ENCODE assay signal across 22 mouse cellular contexts in genomic region chr17:5196508-5196907, GRCm38 (mm10).
DNase-seq lines count a peak whose midpoint lies in the region; ATAC-seq and TF ChIP-seq lines count a peak whose summit lies in the region.
"Had no signal": no experiment of that assay in that cellular context is flagged by ENCODE, and none has a peak within 500 bp of the region (broad histone marks: within the 10 kb centered on the region; RNA-seq: fewer than 3 reads in every experiment).

No protein-coding gene starts in this region.

- peaks cover 95% of the 10 kb centered on the region for H3K79me2 ChIP-seq in macrophage (ENCODE audit: inconsistent target)

- no peak for TF ChIP-seq POLR2A in lung, adult 2 months (IDR thresholded peaks at IDR 0.05; ENCODE audit: borderline replicate concordance, extremely low read depth, low read depth, low read length)

- no peaks in the 10 kb centered on the region for H3K27me3 ChIP-seq in stomach, embryonic 16.5 days (ENCODE audit: control insufficient read depth, insufficient read depth, low read length)
- H3K27me3 ChIP-seq in stomach, postnatal 0 days (ENCODE audit: control insufficient read depth, insufficient read depth, low read length), result no peaks in the 10 kb centered on the region
- no peaks in the 10 kb centered on the region for H3K27me3 ChIP-seq in liver, embryonic 11.5 days (replicated peaks; ENCODE audit: control insufficient read depth, insufficient read depth, low read length)
- no peaks in the 10 kb centered on the region for H3K27me3 ChIP-seq in liver, embryonic 14.5 days (ENCODE audit: control insufficient read depth, insufficient read depth, low read length)
- no peaks in the 10 kb centered on the region for H3K27me3 ChIP-seq in intestine, embryonic 16.5 days (replicated peaks; ENCODE audit: control insufficient read depth, insufficient read depth, low read length)
- no peaks in the 10 kb centered on the region for H3K27me3 ChIP-seq in midbrain, embryonic 10.5 days (ENCODE audit: low read depth, poor library complexity, severe bottlenecking)
- H3K27me3 ChIP-seq: embryonic facial prominence, embryonic 12.5 days; embryonic facial prominence, embryonic 15.5 days; forebrain, embryonic 12.5 days; forebrain, embryonic 15.5 days; heart, embryonic 13.5 days; hindbrain, embryonic 15.5 days had no signal

- H3K9me3 ChIP-seq in stomach, embryonic 16.5 days (replicated peaks; ENCODE audit: control insufficient read depth, low read length), result no peaks in the 10 kb centered on the region
- H3K9me3 ChIP-seq in stomach, postnatal 0 days (ENCODE audit: control insufficient read depth, low read length), result no peaks in the 10 kb centered on the region
- H3K9me3 ChIP-seq in liver, embryonic 11.5 days (ENCODE audit: control insufficient read depth, low read length), result no peaks in the 10 kb centered on the region
- no peaks in the 10 kb centered on the region for H3K9me3 ChIP-seq in liver, embryonic 14.5 days (ENCODE audit: control insufficient read depth, low read length)
- H3K9me3 ChIP-seq in intestine, embryonic 16.5 days (ENCODE audit: control insufficient read depth, low read length), result no peaks in the 10 kb centered on the region
- H3K9me3 ChIP-seq in midbrain, embryonic 10.5 days (replicated peaks), result no peaks in the 10 kb centered on the region
- H3K9me3 ChIP-seq: embryonic facial prominence, embryonic 12.5 days; embryonic facial prominence, embryonic 15.5 days; forebrain, embryonic 12.5 days; forebrain, embryonic 15.5 days; heart, embryonic 13.5 days; hindbrain, embryonic 15.5 days had no signal

- peaks cover 24% of the 10 kb centered on the region for H3K4me1 ChIP-seq in stomach, embryonic 16.5 days (ENCODE audit: control insufficient read depth, insufficient read depth, low read length)
- H3K4me1 ChIP-seq in stomach, postnatal 0 days (replicated peaks; ENCODE audit: control insufficient read depth, insufficient read depth), result peaks cover 6% of the 10 kb centered on the region
- peaks cover 16% of the 10 kb centered on the region for H3K4me1 ChIP-seq in liver, embryonic 11.5 days (replicated peaks; ENCODE audit: control insufficient read depth, insufficient read depth, low read length)
- peaks cover 13 to 19% of the 10 kb centered on the region in 2 experiments for H3K4me1 ChIP-seq in liver, embryonic 14.5 days (replicated peaks; ENCODE audit: control insufficient read depth in 2 of 2, insufficient read depth in 2 of 2, low read length in 1 of 2)
- peaks cover 6% of the 10 kb centered on the region; the same call in 1 of the 2 replicates for H3K4me1 ChIP-seq in lung, adult 2 months (ENCODE audit: control insufficient read depth, insufficient read depth, low read length)
- peaks cover 23% of the 10 kb centered on the region for H3K4me1 ChIP-seq in intestine, embryonic 16.5 days (ENCODE audit: control insufficient read depth, insufficient read depth, low read length)
- 0 out of 2 replicates have a peak, but pooled peaks cover 9% of the 10 kb centered on the region for H3K4me1 ChIP-seq in midbrain, embryonic 10.5 days

- 65% methylated on average over 6 of the region's 6 CpGs for WGBS in stomach, embryonic 16.5 days
- 62% methylated on average over 6 of the region's 6 CpGs for WGBS in stomach, postnatal 0 days
- 59% methylated on average over 6 of the region's 6 CpGs for WGBS in liver, embryonic 11.5 days
- 21% methylated on average over 6 of the region's 6 CpGs for WGBS in liver, embryonic 14.5 days (ENCODE audit: insufficient replicate concordance)
- WGBS in macrophage (ENCODE audit: missing documents), result 17% methylated on average over 6 of the region's 6 CpGs
- 71% methylated on average over 6 of the region's 6 CpGs for WGBS in lung, adult 2 months
- WGBS in intestine, embryonic 16.5 days, result 77% methylated on average over 6 of the region's 6 CpGs
- 94% methylated on average over 6 of the region's 6 CpGs for WGBS in midbrain, embryonic 10.5 days

- no peak overlapping the region for H3K4me3 ChIP-seq in stomach, embryonic 16.5 days (replicated peaks; ENCODE audit: low read length)
- no peak overlapping the region for H3K4me3 ChIP-seq in stomach, postnatal 0 days (ENCODE audit: low read depth, low read length)
- H3K4me3 ChIP-seq in liver, embryonic 11.5 days (ENCODE audit: low read depth, low read length), result no peak overlapping the region
- H3K4me3 ChIP-seq in liver, embryonic 14.5 days (ENCODE audit: insufficient read depth in 1 of 2, low read depth in 2 of 2, low read length in 2 of 2), result no peak overlapping the region
- H3K4me3 ChIP-seq in macrophage (ENCODE audit: inconsistent target), result peak overlapping the region; percentile 48
- no peak overlapping the region for H3K4me3 ChIP-seq in lung, adult 2 months (replicated peaks; ENCODE audit: extremely low read depth, low read depth, low read length)
- H3K4me3 ChIP-seq in intestine, embryonic 16.5 days (ENCODE audit: low read length), result no peak overlapping the region
- H3K4me3 ChIP-seq in midbrain, embryonic 10.5 days, result no peak overlapping the region
- H3K4me3 ChIP-seq: embryonic facial prominence, embryonic 12.5 days; embryonic facial prominence, embryonic 15.5 days; erythroblast, embryonic 14.5 days; forebrain, embryonic 12.5 days; forebrain, embryonic 15.5 days; heart, embryonic 13.5 days; hindbrain, embryonic 15.5 days had no signal

- H3K27ac ChIP-seq in stomach, embryonic 16.5 days (ENCODE audit: low read length), result peak overlapping the region; percentile 33; the same call in 1 of the 2 replicates
- H3K27ac ChIP-seq in stomach, postnatal 0 days (replicated peaks), result no peak overlapping the region
- no peak overlapping the region for H3K27ac ChIP-seq in liver, embryonic 11.5 days (ENCODE audit: low read depth, low read length)
- H3K27ac ChIP-seq in liver, embryonic 14.5 days, result no peak overlapping the region
- peak overlapping the region; percentile 84 for H3K27ac ChIP-seq in macrophage
- no peak overlapping the region for H3K27ac ChIP-seq in intestine, embryonic 16.5 days (ENCODE audit: low read length)
- H3K27ac ChIP-seq in midbrain, embryonic 10.5 days (replicated peaks), result no peak overlapping the region
- H3K27ac ChIP-seq: embryonic facial prominence, embryonic 12.5 days; embryonic facial prominence, embryonic 15.5 days; forebrain, embryonic 12.5 days; forebrain, embryonic 15.5 days; heart, embryonic 13.5 days; hindbrain, embryonic 15.5 days had no signal

- no peak for DNase-seq in stomach, postnatal 0 days (ENCODE audit: low spot score)
- DNase-seq in liver, embryonic 11.5 days (ENCODE audit: low spot score), result no peak
- DNase-seq in liver, embryonic 14.5 days (ENCODE audit: low read depth in 3 of 3, low spot score in 3 of 3), result no peak
- no peak for DNase-seq in lung, adult 2 months
- DNase-seq in midbrain, embryonic 10.5 days (ENCODE audit: low spot score), result no peak
- DNase-seq: adrenal gland, adult 8-10 months; adrenal gland, postnatal 25 days; cerebellum, adult 9-10 months; gastrocnemius, postnatal 25 days; heart, adult 18-20 months; heart, postnatal 14 days; heart, postnatal 4 days had no signal

- no peak overlapping the region for H3K4me2 ChIP-seq in stomach, embryonic 16.5 days (ENCODE audit: low read depth, low read length)
- H3K4me2 ChIP-seq in stomach, postnatal 0 days (replicated peaks; ENCODE audit: low read depth), result no peak overlapping the region
- H3K4me2 ChIP-seq in liver, embryonic 11.5 days, result no peak overlapping the region
- 0 out of 2 replicates have a peak overlapping the region, but pooled peaks have one; percentile 12 for H3K4me2 ChIP-seq in liver, embryonic 14.5 days (ENCODE audit: low read depth)
- H3K4me2 ChIP-seq in intestine, embryonic 16.5 days (ENCODE audit: low read depth, low read length), result no peak overlapping the region
- H3K4me2 ChIP-seq: embryonic facial prominence, embryonic 12.5 days; embryonic facial prominence, embryonic 15.5 days; forebrain, embryonic 12.5 days; forebrain, embryonic 15.5 days; heart, embryonic 13.5 days; hindbrain, embryonic 15.5 days had no signal

- ATAC-seq in stomach, embryonic 16.5 days (ENCODE audit: insufficient read depth, low FRiP score), result no peak
- no peak for ATAC-seq in stomach, postnatal 0 days (ENCODE audit: low FRiP score, low TSS enrichment)
- 0 out of 2 replicates have a peak, but pooled peaks have one; percentile 26 for ATAC-seq in liver, embryonic 11.5 days (replicated peaks; ENCODE audit: low FRiP score)
- no peak for ATAC-seq in liver, embryonic 14.5 days (ENCODE audit: insufficient read depth)
- ATAC-seq in intestine, embryonic 16.5 days, result no peak
- ATAC-seq: forebrain, embryonic 15.5 days had no signal

- no peaks in the 10 kb centered on the region for H3K36me3 ChIP-seq in stomach, embryonic 16.5 days (ENCODE audit: control insufficient read depth, insufficient read depth, low read length)
- no peaks in the 10 kb centered on the region for H3K36me3 ChIP-seq in stomach, postnatal 0 days (ENCODE audit: control insufficient read depth, insufficient read depth, low read length)
- no peaks in the 10 kb centered on the region for H3K36me3 ChIP-seq in liver, embryonic 11.5 days (ENCODE audit: control insufficient read depth, insufficient read depth, low read length)
- H3K36me3 ChIP-seq in liver, embryonic 14.5 days (replicated peaks; ENCODE audit: control insufficient read depth, insufficient read depth, low read depth), result no peaks in the 10 kb centered on the region
- no peaks in the 10 kb centered on the region for H3K36me3 ChIP-seq in macrophage (ENCODE audit: inconsistent target)
- H3K36me3 ChIP-seq in intestine, embryonic 16.5 days (ENCODE audit: control insufficient read depth, insufficient read depth, low read length), result no peaks in the 10 kb centered on the region
- H3K36me3 ChIP-seq in midbrain, embryonic 10.5 days, result no peaks in the 10 kb centered on the region
- H3K36me3 ChIP-seq: embryonic facial prominence, embryonic 12.5 days; embryonic facial prominence, embryonic 15.5 days; forebrain, embryonic 12.5 days; forebrain, embryonic 15.5 days; hindbrain, embryonic 15.5 days had no signal

- no peak for TF ChIP-seq EP300 in stomach, postnatal 0 days (optimal IDR thresholded peaks at IDR 0.05)
- TF ChIP-seq EP300 in liver, embryonic 14.5 days (IDR thresholded peaks at IDR 0.05; ENCODE audit: low read depth), result no peak

- no peak overlapping the region for H3K9ac ChIP-seq in stomach, embryonic 16.5 days (ENCODE audit: low read length)
- H3K9ac ChIP-seq in stomach, postnatal 0 days (ENCODE audit: low read length), result no peak overlapping the region
- no peak overlapping the region for H3K9ac ChIP-seq in liver, embryonic 11.5 days (ENCODE audit: low read depth, low read length)
- no peak overlapping the region for H3K9ac ChIP-seq in liver, embryonic 14.5 days (replicated peaks)
- no peak overlapping the region for H3K9ac ChIP-seq in intestine, embryonic 16.5 days (ENCODE audit: low read depth, low read length)
- H3K9ac ChIP-seq: embryonic facial prominence, embryonic 12.5 days; embryonic facial prominence, embryonic 15.5 days; forebrain, embryonic 12.5 days; forebrain, embryonic 15.5 days; heart, embryonic 13.5 days; hindbrain, embryonic 15.5 days had no signal

- TF ChIP-seq CTCF in stomach, postnatal 0 days (IDR thresholded peaks at IDR 0.05; ENCODE audit: low read depth), result no peak
- TF ChIP-seq CTCF in liver, embryonic 14.5 days (IDR thresholded peaks at IDR 0.05; ENCODE audit: low read depth), result no peak
- no peak for TF ChIP-seq CTCF in lung, adult 2 months (IDR thresholded peaks at IDR 0.05; ENCODE audit: insufficient read depth, low read length)

Comparison
In these comparisons a context has a peak if more than half of its experiments do, and no peak if none do; other contexts are left out.
1. H3K27ac ChIP-seq: peak in stomach, embryonic 16.5 days (single experiment) and macrophage (single experiment); none in stomach, postnatal 0 days (single experiment), liver, embryonic 11.5 days (single experiment), liver, embryonic 14.5 days (single experiment), intestine, embryonic 16.5 days (single experiment) and midbrain, embryonic 10.5 days (single experiment).